Mouse (Mus musculus): ENCODE data around the gene Ear14. TPM values are rescaled to one million over a fixed set of nuclear protein-coding genes. Genes with fewer than 3 reads are reported as not detected.
"Not testable (repeated sequence)": the region's sequence is repeated elsewhere in the genome, so short reads cannot be mapped to it uniquely, and the experiment has no call there.

Gene Ear14
- polyA plus RNA-seq, 1 experiment from 2014 or later = not detected

GRCm38 (mm10) chr14:51199098-51200023 lies 3.8 kb upstream of the Ear14 start, which contains the start of gene Ang2:
Ang2 (minus strand) TSS chr14:51199148.
- Histone ChIP-seq H3K4me3 (ENCODE audit: low read depth, low read length) (no peak within 1 kb of the TSS), H3K9me3 (ENCODE audit: low read length) (no peaks in the 10 kb centered on the region), H3K4me1 (ENCODE audit: insufficient read depth) (no peaks in the 10 kb centered on the region), H3K36me3 (replicated peaks; ENCODE audit: insufficient read depth, low read length) (no peaks in the 10 kb centered on the region), H3K27ac (ENCODE audit: low read depth) (no peak within 1 kb of the TSS), H3K9ac (replicated peaks) (no peak within 1 kb of the TSS), H3K4me2 (ENCODE audit: low read depth, low read length) (no peak within 1 kb of the TSS), H3K27me3 (ENCODE audit: insufficient read depth, low read length) (no peaks in the 10 kb centered on the region)
- ATAC-seq (no peak), DNase-seq (no peak)
- 75% methylated on average over 5 of the region's 5 CpGs for WGBS (ENCODE audit: insufficient replicate concordance)
- TF ChIP-seq CTCF (IDR thresholded peaks at IDR 0.05; ENCODE audit: low read depth) (no peak), EP300 (IDR thresholded peaks at IDR 0.05; ENCODE audit: low read depth) (no peak)

GRCm38 (mm10) chr14:51200054-51200453 lies 3.1 kb upstream of the Ear14 start:
- Histone ChIP-seq H3K27ac (ENCODE audit: low read depth) (no peak overlapping the region), H3K27me3 (ENCODE audit: insufficient read depth, low read length) (no peaks in the 10 kb centered on the region), H3K36me3 (replicated peaks; ENCODE audit: insufficient read depth, low read length) (no peaks in the 10 kb centered on the region), H3K4me1 (ENCODE audit: insufficient read depth) (no peaks in the 10 kb centered on the region), H3K9ac (replicated peaks) (no peak overlapping the region), H3K4me3 (ENCODE audit: low read depth, low read length) (no peak overlapping the region), H3K4me2 (ENCODE audit: low read depth, low read length) (no peak overlapping the region), H3K9me3 (ENCODE audit: low read length) (no peaks in the 10 kb centered on the region)
- no peak for DNase-seq
- no peak for ATAC-seq
- TF ChIP-seq EP300 (IDR thresholded peaks at IDR 0.05; ENCODE audit: low read depth) (no peak), CTCF (IDR thresholded peaks at IDR 0.05; ENCODE audit: low read depth) (no peak)
- 81% methylated on average over 2 of the region's 2 CpGs for WGBS (ENCODE audit: insufficient replicate concordance)

GRCm38 (mm10) chr14:51200466-51200865 lies 2.7 kb upstream of the Ear14 start:
- Histone ChIP-seq H3K9ac (replicated peaks) (no peak overlapping the region), H3K27ac (ENCODE audit: low read depth) (no peak overlapping the region), H3K4me2 (ENCODE audit: low read depth, low read length) (no peak overlapping the region), H3K4me3 (ENCODE audit: low read depth, low read length) (no peak overlapping the region), H3K27me3 (ENCODE audit: insufficient read depth, low read length) (no peaks in the 10 kb centered on the region), H3K9me3 (ENCODE audit: low read length) (no peaks in the 10 kb centered on the region), H3K4me1 (ENCODE audit: insufficient read depth) (no peaks in the 10 kb centered on the region), H3K36me3 (replicated peaks; ENCODE audit: insufficient read depth, low read length) (no peaks in the 10 kb centered on the region)
- WGBS (ENCODE audit: insufficient replicate concordance) = 88% methylated on average over 2 of the region's 2 CpGs
- ATAC-seq (no peak), DNase-seq (no peak)
- TF ChIP-seq CTCF (IDR thresholded peaks at IDR 0.05; ENCODE audit: low read depth) = no peak
- TF ChIP-seq EP300 (IDR thresholded peaks at IDR 0.05; ENCODE audit: low read depth) = no peak

- H3K36me3 ChIP-seq (replicated peaks; ENCODE audit: insufficient read depth, low read length); H3K9me3 ChIP-seq (ENCODE audit: low read length); H3K4me3 ChIP-seq (ENCODE audit: low read depth, low read length); H3K9ac ChIP-seq (replicated peaks); H3K27me3 ChIP-seq (ENCODE audit: insufficient read depth, low read length); H3K4me2 ChIP-seq (ENCODE audit: low read depth, low read length); ATAC-seq; H3K4me1 ChIP-seq (ENCODE audit: insufficient read depth); H3K27ac ChIP-seq (ENCODE audit: low read depth); DNase-seq: not testable (repeated sequence)
- 62% methylated on average over 3 of the region's 3 CpGs for WGBS (ENCODE audit: insufficient replicate concordance)
Observed at GRCm38 (mm10) chr14:51220075-51220474, 16.9 kb downstream of the Ear14 start.

- H3K4me3 ChIP-seq (ENCODE audit: low read depth, low read length); DNase-seq; H3K27me3 ChIP-seq (ENCODE audit: insufficient read depth, low read length); ATAC-seq; H3K4me1 ChIP-seq (ENCODE audit: insufficient read depth); H3K27ac ChIP-seq (ENCODE audit: low read depth); H3K4me2 ChIP-seq (ENCODE audit: low read depth, low read length); H3K36me3 ChIP-seq (replicated peaks; ENCODE audit: insufficient read depth, low read length); H3K9ac ChIP-seq (replicated peaks); H3K9me3 ChIP-seq (ENCODE audit: low read length): not testable (repeated sequence)
- WGBS (ENCODE audit: insufficient replicate concordance) = 38% methylated on average over 4 of the region's 4 CpGs
Observed at GRCm38 (mm10) chr14:51229657-51230056, 26.5 kb downstream of the Ear14 start.

GRCm38 (mm10) chr14:51237488-51237887 lies 34.3 kb downstream of the Ear14 start:
- H3K27me3 ChIP-seq (ENCODE audit: insufficient read depth, low read length); H3K9me3 ChIP-seq (ENCODE audit: low read length); H3K36me3 ChIP-seq (replicated peaks; ENCODE audit: insufficient read depth, low read length); DNase-seq; ATAC-seq; H3K4me2 ChIP-seq (ENCODE audit: low read depth, low read length); H3K4me3 ChIP-seq (ENCODE audit: low read depth, low read length); H3K27ac ChIP-seq (ENCODE audit: low read depth); H3K4me1 ChIP-seq (ENCODE audit: insufficient read depth); H3K9ac ChIP-seq (replicated peaks): not testable (repeated sequence)
- 21% methylated on average over 1 of the region's 1 CpGs for WGBS (ENCODE audit: insufficient replicate concordance)
